Mouse (Mus musculus) myocyte (in vitro differentiated cells): ENCODE data around the gene Olfr889.

Source experiments
- CEBPB ChIP-seq: IDR thresholded peaks from 2 replicates; pipeline ENCODE4 v1.6.1; 2011; ENCODE audit warnings: mild to moderate bottlenecking, moderate library complexity; ENCODE audit not compliant: poor library complexity, insufficient read depth, severe bottlenecking
- MYOD1 ChIP-seq, 3 experiments: IDR thresholded peaks; one replicate each; pipeline ENCODE4 v1.6.1; 2011; ENCODE audit warnings: control low read depth in 2 of 3, low read depth in 2 of 3, mild to moderate bottlenecking in 2 of 3, moderate library complexity in 1 of 3; ENCODE audit not compliant: insufficient read length in 2 of 3, control insufficient read depth in 1 of 3
- POLR2A ChIP-seq: IDR thresholded peaks from one replicate; pipeline ENCODE4 v1.6.1; 2011; ENCODE audit warnings: low read depth, mild to moderate bottlenecking, control low read depth, moderate library complexity; ENCODE audit not compliant: insufficient read length
- TCF12 ChIP-seq: IDR thresholded peaks from one replicate; pipeline ENCODE4 v1.6.1; 2011; ENCODE audit warnings: mild to moderate bottlenecking, control low read depth; ENCODE audit not compliant: poor library complexity, insufficient read depth, severe bottlenecking
- USF1 ChIP-seq: IDR thresholded peaks from one replicate; pipeline ENCODE4 v1.6.1; 2011; ENCODE audit warnings: low read depth, mild to moderate bottlenecking, control low read depth, moderate library complexity

GRCm38 (mm10) chr9:38114898-38115297 lies at the start of gene Olfr889:
- TF ChIP-seq POLR2A, result no peak
- no peak for TF ChIP-seq TCF12
- no peak for TF ChIP-seq CEBPB
- TF ChIP-seq MYOD1 (IDR thresholded peaks at IDR 0.05; ENCODE audit: control insufficient read depth in 1 of 3, insufficient read length in 2 of 3, low read depth in 2 of 3), result no peak
- no peak for TF ChIP-seq USF1
